Mouse (Mus musculus) left cerebral cortex, adult 9 months (tissue): Measurements from ENCODE around the gene Tada1.

Source experiments
- DNase-seq, 2 experiments: peaks; one replicate each; pipeline ENCODE4 v3.0.0; 2022; ENCODE audit warnings: low spot score in 2 of 2

The Tada1 gene

GRCm38 (mm10) chr1:166379013-166379629 is at the start of gene Tada1:
TSS of gene Tada1 (plus strand) at chr1:166379097.
- peak; percentile 86 to 94 for DNase-seq

GRCm38 (mm10) chr1:166330752-166331151 is 48.1 kb upstream of the Tada1 start:
- no peak for DNase-seq

DNA sequence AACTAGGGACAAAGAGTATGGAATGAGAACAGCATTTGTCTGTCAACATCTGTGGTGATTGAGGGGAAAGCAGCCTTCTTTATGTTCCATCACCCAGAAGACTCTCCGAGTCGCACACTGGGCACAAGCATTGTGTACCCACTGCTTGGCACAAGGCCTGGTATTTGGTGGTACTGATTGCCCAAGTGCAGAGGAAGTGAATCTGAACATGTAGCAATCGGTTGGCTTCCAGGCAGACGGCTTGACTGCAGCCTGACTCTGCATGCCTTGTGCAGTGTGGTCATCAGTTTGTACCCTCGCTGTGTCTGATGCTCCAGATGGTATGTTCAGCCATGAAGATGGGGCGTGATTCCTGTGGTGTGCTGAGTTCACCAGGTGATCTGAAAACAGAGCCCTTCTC is 39.8 kb upstream of the Tada1 start:
- DNase-seq: peak in 1 of 2 experiments; percentile 47

GRCm38 (mm10) chr1:166342060-166342459 is 36.8 kb upstream of the Tada1 start:
- no peak for DNase-seq

GRCm38 (mm10) chr1:166342539-166342938 is 36.4 kb upstream of the Tada1 start:
- no peak for DNase-seq

GRCm38 (mm10) chr1:166343586-166343985 is 35.3 kb upstream of the Tada1 start:
- DNase-seq: no peak

GRCm38 (mm10) chr1:166344300-166345077 is 34.4 kb upstream of the Tada1 start:
- peak in 1 of 2 experiments; percentile 36 for DNase-seq

DNA sequence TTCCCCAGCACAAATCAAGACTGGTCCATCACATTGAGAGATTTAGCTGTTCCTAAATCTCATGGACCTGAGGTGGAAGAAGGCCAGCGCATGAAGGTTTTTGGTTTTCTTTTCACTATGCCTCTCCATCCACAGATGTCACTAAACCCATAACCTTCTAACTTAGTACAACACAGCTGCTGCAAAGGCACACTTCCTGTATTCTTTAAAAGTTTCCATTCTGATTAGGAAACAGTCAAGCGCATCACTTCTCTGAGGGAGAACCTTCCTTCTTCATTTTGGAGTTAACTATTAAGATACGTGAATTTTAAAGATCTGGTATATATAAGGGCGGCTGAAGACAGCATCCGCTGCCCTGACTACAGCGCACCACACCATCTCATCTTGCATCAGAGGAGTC is 33.3 kb upstream of the Tada1 start:
- DNase-seq: no peak

- DNase-seq: no peak
These were observed 32.0 kb upstream of the Tada1 start for GRCm38 (mm10) chr1:166346906-166347305.

DNA sequence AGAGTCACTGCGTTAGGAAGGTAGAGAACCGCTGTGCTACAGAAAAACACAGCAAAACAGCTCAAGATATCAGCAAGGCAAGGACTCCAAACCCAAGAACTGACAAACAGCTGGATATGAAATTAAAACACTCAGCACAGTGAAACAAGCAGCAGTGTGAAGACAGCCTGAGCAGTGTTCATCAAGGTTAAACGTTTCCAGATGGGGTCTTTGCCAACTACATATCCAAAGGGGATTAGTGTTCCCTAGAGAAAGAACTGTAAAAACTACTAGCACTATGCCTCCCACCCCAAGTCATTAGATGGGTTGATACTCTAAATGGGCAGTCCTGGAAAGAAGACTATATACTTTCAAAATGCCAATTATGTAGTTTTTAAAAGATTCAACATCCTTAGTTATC is 29.6 kb upstream of the Tada1 start:
- DNase-seq: no peak

- DNase-seq: no peak
These were observed 29.1 kb upstream of the Tada1 start for GRCm38 (mm10) chr1:166349751-166350150.

GRCm38 (mm10) chr1:166360157-166360855 is 18.6 kb upstream of the Tada1 start:
- peak; percentile 36 to 90 for DNase-seq

GRCm38 (mm10) chr1:166360896-166361295 is 18.0 kb upstream of the Tada1 start:
- no peak for DNase-seq

- DNase-seq: no peak
These were observed 17.1 kb upstream of the Tada1 start for GRCm38 (mm10) chr1:166361842-166362241.

GRCm38 (mm10) chr1:166362659-166363058 is 16.2 kb upstream of the Tada1 start:
- DNase-seq: no peak

DNA sequence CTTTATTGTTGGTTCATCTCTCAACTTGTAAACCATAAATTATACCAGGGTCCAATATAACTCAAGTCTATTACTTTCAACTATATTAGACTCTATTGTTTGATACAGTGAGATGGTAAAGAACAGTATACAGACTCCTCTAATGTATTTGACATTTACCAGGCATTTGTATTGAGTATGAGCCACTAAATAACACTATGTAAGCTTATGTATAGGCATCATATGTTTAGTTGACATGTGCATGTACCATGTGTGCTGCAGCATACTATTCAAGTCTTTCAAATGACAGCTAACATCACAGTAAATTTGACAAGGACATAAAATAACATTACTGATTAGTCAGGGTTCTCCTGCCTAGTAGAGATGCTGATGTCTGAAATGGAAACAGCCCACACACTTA is 15.8 kb upstream of the Tada1 start:
- DNase-seq: no peak

- no peak for DNase-seq
These were observed 1.7 kb upstream of the Tada1 start for GRCm38 (mm10) chr1:166377171-166377570.

DNA sequence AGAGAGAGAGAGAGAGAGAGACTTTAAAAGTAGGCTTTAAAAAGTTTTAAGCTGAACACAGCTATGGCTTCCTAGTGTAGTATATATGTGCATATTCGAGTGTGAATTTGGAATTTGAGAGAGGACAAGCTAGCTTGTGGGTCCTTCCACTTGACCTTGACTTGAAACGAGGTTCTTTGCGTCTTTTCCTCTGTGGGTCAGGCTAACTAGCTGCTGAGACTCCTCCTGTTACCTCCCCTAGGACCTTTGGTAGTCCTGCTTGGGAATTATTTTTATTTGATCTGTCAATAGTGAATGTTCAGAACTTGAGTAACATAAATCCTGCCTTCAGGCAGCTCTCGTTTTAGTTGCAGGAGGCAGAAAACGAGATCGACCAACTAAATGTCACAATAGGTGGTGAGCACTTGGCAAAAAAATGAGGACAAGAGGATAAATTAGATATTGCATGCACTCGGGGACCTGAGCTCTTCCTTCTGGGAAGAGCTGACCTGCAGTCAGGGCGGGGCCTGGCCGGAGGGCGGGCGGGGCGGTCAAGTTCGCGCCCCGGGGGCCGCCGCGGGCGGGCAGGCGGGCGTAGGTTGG is 375 bp upstream of the Tada1 start:
- DNase-seq: no peak

GRCm38 (mm10) chr1:166379630-166380231 is 834 bp downstream of the Tada1 start:
- peak in 1 of 2 experiments; percentile 51 for DNase-seq

DNA sequence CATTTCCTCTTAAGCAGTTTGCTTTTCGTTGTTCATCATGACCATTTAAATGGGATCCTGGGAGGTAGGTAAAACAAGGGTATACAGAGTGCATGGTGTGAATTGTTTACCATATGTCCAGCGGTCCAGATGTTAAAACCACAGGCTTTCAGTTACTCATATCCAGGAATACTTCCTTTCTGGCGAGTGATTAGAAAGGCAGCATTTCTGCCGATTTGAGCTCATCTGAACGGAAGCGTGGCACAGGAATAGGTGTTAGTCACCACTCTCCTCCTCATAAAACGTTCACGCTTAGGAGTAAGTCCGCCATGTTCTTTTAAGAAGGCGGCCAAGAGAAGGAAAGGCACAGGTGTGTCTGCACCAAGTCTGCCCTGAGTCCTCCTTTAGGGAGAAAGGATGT is 2.4 kb downstream of the Tada1 start:
- DNase-seq: no peak

- no peak for DNase-seq
These were observed 2.9 kb downstream of the Tada1 start for GRCm38 (mm10) chr1:166381821-166382220.

DNA sequence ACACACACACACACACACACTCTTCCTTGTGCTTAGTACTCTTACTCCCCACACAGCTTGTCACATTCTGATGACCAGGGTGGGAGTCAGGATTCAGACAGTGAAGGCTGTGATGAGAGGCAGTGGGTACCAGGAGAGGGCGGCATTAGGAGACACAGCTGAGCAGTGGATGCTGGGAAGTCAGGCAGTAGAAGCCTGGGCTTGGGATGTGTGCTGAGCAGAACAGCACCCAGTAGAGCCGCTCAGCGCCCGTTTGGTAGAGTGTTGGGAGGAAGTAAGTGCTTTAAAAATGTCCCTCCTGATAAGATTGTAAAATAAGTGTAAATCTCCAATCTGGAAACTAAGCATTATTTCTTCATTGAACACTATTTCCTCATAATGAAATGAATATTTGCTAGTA is 3.7 kb downstream of the Tada1 start:
- no peak for DNase-seq
